Mouse (Mus musculus) granulocyte monocyte progenitor cell, adult 5-6 weeks (primary cell): ENCODE measurements around the gene Gbx1. TPM values are rescaled to one million over a fixed set of nuclear protein-coding genes. Genes with fewer than 3 reads are reported as not detected.
A peak's percentile ranks its signal among the peaks of the same experiment; 100 is the strongest.
"Not testable (repeated sequence)": the region's sequence is repeated elsewhere in the genome, so short reads cannot be mapped to it uniquely, and the experiment has no call there.

Experiments
- ATAC-seq: replicated peaks from 2 replicates; pipeline ENCODE4 v1.8.0; 2016; ENCODE audit warnings: mild to moderate bottlenecking, moderate TSS enrichment, inconsistent platforms; ENCODE audit not compliant: poor library complexity, severe bottlenecking
- total RNA-seq, 2 experiments: library from RNA; stranded (forward) in 1 of 2; stranded (reverse) in 1 of 2; fragments of 200-712, 200-1000 nt in 1 of 2; fragments of >200 nt in 1 of 2; fragmentation: Nextera tagmentation in 1 of 2; gene quantifications; 2 replicates each; pipeline ENCODE4 v1.2.3; 2014 to 2017

Gene Gbx1
- total RNA-seq (2014; fragmentation: Nextera tagmentation) (not detected in 2 replicates), total RNA-seq (2017) (not detected in 2 replicates)

GRCm38 (mm10) chr5:24526889-24527230 lies at the start of gene Gbx1:
Gene Gbx1, minus strand, starts transcription at chr5:24527202.
- ATAC-seq: peak; percentile 20; the same call in 1 of the 2 replicates

GRCm38 (mm10) chr5:24576801-24577182 lies 49.8 kb upstream of the Gbx1 start:
- peak; percentile 23; the same call in 1 of the 2 replicates for ATAC-seq

GRCm38 (mm10) chr5:24575948-24576347 lies 48.9 kb upstream of the Gbx1 start:
- ATAC-seq: no peak

- ATAC-seq: no peak
Measured at GRCm38 (mm10) chr5:24556709-24557108, 29.7 kb upstream of the Gbx1 start, which contains the start of gene 4931409K22Rik. Gene 4931409K22Rik, minus strand, starts transcription at chr5:24556809.

- not testable (repeated sequence) for ATAC-seq
Measured at GRCm38 (mm10) chr5:24555335-24555734, 28.3 kb upstream of the Gbx1 start.

GRCm38 (mm10) chr5:24553621-24554244 lies 26.7 kb upstream of the Gbx1 start:
- no peak for ATAC-seq

GRCm38 (mm10) chr5:24551317-24551688 lies 24.3 kb upstream of the Gbx1 start:
- ATAC-seq: no peak

- ATAC-seq: no peak
Measured at GRCm38 (mm10) chr5:24550598-24551316, 23.8 kb upstream of the Gbx1 start.

- 0 out of 2 replicates have a peak, but pooled peaks have one; percentile 37 for ATAC-seq
Measured at GRCm38 (mm10) chr5:24542643-24543042, 15.6 kb upstream of the Gbx1 start.

GRCm38 (mm10) chr5:24541144-24541569 lies 14.2 kb upstream of the Gbx1 start:
- ATAC-seq: no peak

GRCm38 (mm10) chr5:24540387-24541143 lies 13.6 kb upstream of the Gbx1 start, which contains the start of gene Asb10:
Gene Asb10, minus strand, starts transcription at chr5:24540978.
- peak; percentile 71 for ATAC-seq

- no peak for ATAC-seq
Measured at GRCm38 (mm10) chr5:24539571-24540296, 12.7 kb upstream of the Gbx1 start.

- ATAC-seq: no peak
Measured at GRCm38 (mm10) chr5:24537618-24538017, 10.6 kb upstream of the Gbx1 start.

GRCm38 (mm10) chr5:24536511-24536910 lies 9.5 kb upstream of the Gbx1 start:
- no peak for ATAC-seq

- no peak for ATAC-seq
Measured at GRCm38 (mm10) chr5:24535731-24536130, 8.7 kb upstream of the Gbx1 start.

- ATAC-seq: no peak
Measured at GRCm38 (mm10) chr5:24534292-24534691, 7.3 kb upstream of the Gbx1 start.

GRCm38 (mm10) chr5:24533391-24533790 lies 6.4 kb upstream of the Gbx1 start:
- ATAC-seq: no peak

- peak; percentile 95 for ATAC-seq
Measured at GRCm38 (mm10) chr5:24530042-24530689, 3.2 kb upstream of the Gbx1 start.

GRCm38 (mm10) chr5:24527780-24528179 lies 778 bp upstream of the Gbx1 start:
- ATAC-seq: no peak
